Mouse (Mus musculus) liver, postnatal 0 days (tissue): ENCODE measurements at regions not wholly inside any gene's neighbourhood (a gene's known extent, or its start where the extent isn't known, plus 50 kb on each side); places are given as distances from the start of the nearest gene placed in this dataset.

Source experiments
- CTCF ChIP-seq: sonication (generic); IDR thresholded peaks from 2 replicates; pipeline ENCODE4 v1.5.1; 2016; ENCODE audit warnings: antibody characterized with exemption, low read depth
- EP300 ChIP-seq: IDR thresholded peaks from 2 replicates; pipeline ENCODE4 v1.6.1; 2016; ENCODE audit warnings: antibody characterized with exemption, low read depth, mild to moderate bottlenecking

DNA sequence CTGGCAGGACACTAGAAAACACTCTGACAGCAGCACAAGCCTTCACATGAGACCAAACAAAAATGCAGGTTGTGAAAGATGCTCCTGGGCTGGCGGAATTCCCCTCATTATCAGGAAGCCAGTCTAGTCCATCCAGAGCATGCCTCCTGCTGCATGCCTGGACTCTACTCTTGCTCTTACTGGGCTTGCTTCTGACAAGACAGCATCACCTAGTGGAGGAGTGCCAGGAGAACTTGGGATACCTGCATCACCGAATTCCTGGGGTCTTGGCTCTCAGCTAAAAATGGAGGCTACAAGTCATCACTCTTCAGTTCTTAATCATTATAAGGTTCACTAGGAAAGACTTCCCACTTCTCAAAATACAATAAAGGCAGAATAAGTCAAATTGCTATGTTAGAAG is 78.8 kb upstream of the Rnf32 start:
- TF ChIP-seq CTCF (no peak), EP300 (no peak)
